Mouse (Mus musculus) embryonic fibroblast, embryonic 13.5 days (primary cell): ENCODE results near the gene Bcas2.

Source experiments
- CTCF ChIP-seq: IDR thresholded peaks from 2 replicates; pipeline ENCODE4 v1.5.1; 2011; ENCODE audit warnings: mild to moderate bottlenecking, control low read depth, low read length, moderate library complexity, borderline replicate concordance; ENCODE audit not compliant: insufficient read depth
- POLR2A ChIP-seq: IDR thresholded peaks from 2 replicates; pipeline ENCODE4 v1.6.1; 2011; ENCODE audit warnings: low read depth, mild to moderate bottlenecking, control low read depth, low read length, moderate library complexity

- TF ChIP-seq POLR2A: no peak
- no peak for TF ChIP-seq CTCF
Observed at GRCm38 (mm10) chr3:103128251-103128650, 43.2 kb upstream of the Bcas2 start.
